ENCODE assay signal across 28 mouse cellular contexts in genomic region chr12:87057066-87057465, GRCm38 (mm10). TPM values are rescaled to one million over a fixed set of nuclear protein-coding genes. Genes with fewer than 3 reads are reported as not detected.
A peak's percentile ranks its signal among the peaks of the same experiment; 100 is the strongest.
DNase-seq lines count a peak whose midpoint lies in the region; ATAC-seq lines count a peak whose summit lies in the region.
"Had no signal": no experiment of that assay in that cellular context is flagged by ENCODE, and none has a peak within 500 bp of the region (broad histone marks: within the 10 kb centered on the region; RNA-seq: fewer than 3 reads in every experiment).

No protein-coding gene starts in this region.

- peaks cover 15% of the 10 kb centered on the region for H3K27me3 ChIP-seq in kidney, embryonic 15.5 days

- no peak overlapping the region for H3K27ac ChIP-seq in kidney, embryonic 15.5 days
- H3K27ac ChIP-seq: forebrain, embryonic 13.5 days; gastrocnemius, adult 2 months; heart, embryonic 10.5 days; hindbrain, postnatal 0 days; limb, embryonic 12.5 days; macrophage; neural tube, embryonic 13.5 days had no signal

- no peaks in the 10 kb centered on the region for H3K36me3 ChIP-seq in kidney, embryonic 15.5 days
- H3K36me3 ChIP-seq: heart, embryonic 10.5 days; limb, embryonic 12.5 days had no signal

- H3K9ac ChIP-seq in kidney, embryonic 15.5 days: no peak overlapping the region
- H3K9ac ChIP-seq: forebrain, embryonic 13.5 days; limb, embryonic 12.5 days; liver, postnatal 0 days; neural tube, embryonic 13.5 days had no signal

- H3K4me3 ChIP-seq in kidney, embryonic 15.5 days (replicated peaks): no peak overlapping the region
- H3K4me3 ChIP-seq: forebrain, embryonic 13.5 days; gastrocnemius, adult 2 months; heart, embryonic 10.5 days; limb, embryonic 12.5 days; myocyte; neural tube, embryonic 13.5 days had no signal

- DNase-seq in kidney, adult 11 months: peak; percentile 47
- peak; percentile 7 for DNase-seq in adrenal gland, adult 8-10 months
- DNase-seq in adrenal gland, postnatal 25 days: peak; percentile 13
- DNase-seq in kidney, postnatal 25 days: peak; percentile 56 to 74
- DNase-seq in heart, postnatal 10 days: no peak
- no peak for DNase-seq in adipocyte (ENCODE audit: low spot score)
- DNase-seq: cerebellum, adult 2 months; cerebellum, postnatal 25 days; gastrocnemius, adult 2 months; layer of hippocampus, postnatal 36 days; liver, postnatal 0 days; retina, postnatal 1 day; right cerebral cortex, postnatal 25 days; spleen, adult 18-20 months had no signal

- H3K4me1 ChIP-seq in kidney, embryonic 15.5 days: peaks cover 3% of the 10 kb centered on the region; the same call in 1 of the 2 replicates
- H3K4me1 ChIP-seq: forebrain, embryonic 13.5 days; heart, embryonic 10.5 days; limb, embryonic 12.5 days had no signal

- no peak overlapping the region for H3K4me2 ChIP-seq in kidney, embryonic 15.5 days
- H3K4me2 ChIP-seq: forebrain, embryonic 13.5 days; limb, embryonic 12.5 days; liver, embryonic 11.5 days; neural tube, embryonic 13.5 days had no signal

- no peaks in the 10 kb centered on the region for H3K9me3 ChIP-seq in kidney, embryonic 15.5 days (replicated peaks)
- H3K9me3 ChIP-seq: forebrain, embryonic 13.5 days; heart, embryonic 10.5 days; limb, embryonic 12.5 days; neural tube, embryonic 13.5 days had no signal

- no peak for ATAC-seq in kidney, embryonic 15.5 days (replicated peaks; ENCODE audit: low FRiP score)
- ATAC-seq: forebrain, embryonic 13.5 days; hindbrain, postnatal 0 days; intestine, postnatal 0 days; liver, postnatal 0 days; midbrain, embryonic 16.5 days; Patski had no signal

- WGBS in kidney, embryonic 15.5 days: 68% methylated on average over 17 of the region's 17 CpGs

- intact Hi-C loops in heart, postnatal 10 days (cut with DNase I): no loop called here

RNA-seq across cellular contexts. Expression of gene Tmem63c, which starts 35.9 kb away (rescaled TPM):
- polyA plus RNA-seq in kidney, embryonic 15.5 days (2015; fragmentation: Nextera tagmentation; extraction: Ambion mirVana): 0.06 and 0.10 TPM in 2 replicates
- 1 to 10 TPM; 2.3 to 4.8 (median 3.1) TPM for total RNA-seq in adrenal gland, adult 8-10 months (2022)
- total RNA-seq in adrenal gland, postnatal 25 days (2021): 0.71 and 1.5 TPM in 2 replicates
- total RNA-seq in heart, postnatal 10 days (2021): under 1 TPM; 0.17 to 0.25 TPM
- total RNA-seq: gastrocnemius, adult 2 months; hematopoietic stem cell, adult 5-6 weeks had no signal
- polyA plus RNA-seq: heart, embryonic 16.5 days; limb, embryonic 12.5 days; liver, embryonic 11.5 days; liver, postnatal 0 days; macrophage; myocyte; Patski had no signal

RNA-seq across cellular contexts. Expression of gene Ngb, which starts 45.3 kb away (rescaled TPM):
- polyA plus RNA-seq in kidney, embryonic 15.5 days (2015; fragmentation: Nextera tagmentation; extraction: Ambion mirVana): 0.69 and 0.74 TPM in 2 replicates
- 1 to 10 TPM; 3.8 to 6.8 (median 5.4) TPM for total RNA-seq in adrenal gland, adult 8-10 months (2022)
- total RNA-seq in adrenal gland, postnatal 25 days (2021): 1.3 TPM in 2 replicates
- under 1 TPM in 1 of 2 experiments, not detected in 1; 0.17 TPM for total RNA-seq in heart, postnatal 10 days (2021)
- polyA plus RNA-seq: heart, embryonic 16.5 days; liver, embryonic 11.5 days; liver, postnatal 0 days had no signal

Comparison
In these comparisons a context has a peak if more than half of its experiments do, and no peak if none do; other contexts are left out.
1. DNase-seq: peak in kidney, adult 11 months (single experiment), adrenal gland, adult 8-10 months (single experiment), adrenal gland, postnatal 25 days (single experiment) and kidney, postnatal 25 days (2 of 2); none in heart, postnatal 10 days (0 of 2) and adipocyte (single experiment).